Mouse (Mus musculus): ENCODE measurements around the gene Mynn. TPM values are rescaled to one million over a fixed set of nuclear protein-coding genes. Genes with fewer than 3 reads are reported as not detected.
A peak's percentile ranks its signal among the peaks of the same experiment; 100 is the strongest.

Mynn gene
- polyA plus RNA-seq, 1 experiment from 2014 or later = 20.6 TPM

GRCm38 (mm10) chr3:30595111-30595832 is 6.6 kb upstream of the Mynn start:
- WGBS = under 1% methylated on average over 62 of the region's 62 CpGs
- Histone ChIP-seq H3K27me3 (replicated peaks; ENCODE audit: control insufficient read depth, insufficient read depth, low read length) (peaks cover 3% of the 10 kb centered on the region; the same call in 1 of the 2 replicates), H3K9ac (ENCODE audit: low read depth, low read length) (peak overlapping the region; percentile 90), H3K4me2 (ENCODE audit: low read depth, low read length) (peak overlapping the region; percentile 81), H3K4me3 (ENCODE audit: low read length) (peak overlapping the region; percentile 77), H3K9me3 (ENCODE audit: control insufficient read depth, low read length) (no peaks in the 10 kb centered on the region), H3K27ac (ENCODE audit: low read length) (no peak overlapping the region), H3K36me3 (ENCODE audit: control insufficient read depth, insufficient read depth, low read length) (no peaks in the 10 kb centered on the region), H3K4me1 (ENCODE audit: control insufficient read depth, insufficient read depth, low read length) (peaks cover 7% of the 10 kb centered on the region; the same call in 1 of the 2 replicates)
- peak; percentile 32; the same call in 1 of the 2 replicates for ATAC-seq

GRCm38 (mm10) chr3:30597271-30597670 is 4.6 kb upstream of the Mynn start:
- Histone ChIP-seq H3K4me1 (ENCODE audit: control insufficient read depth, insufficient read depth, low read length) (peaks cover 7% of the 10 kb centered on the region; the same call in 1 of the 2 replicates), H3K9ac (ENCODE audit: low read depth, low read length) (no peak overlapping the region), H3K27me3 (replicated peaks; ENCODE audit: control insufficient read depth, insufficient read depth, low read length) (peaks cover 3% of the 10 kb centered on the region; the same call in 1 of the 2 replicates), H3K27ac (ENCODE audit: low read length) (no peak overlapping the region), H3K4me2 (ENCODE audit: low read depth, low read length) (no peak overlapping the region), H3K36me3 (ENCODE audit: control insufficient read depth, insufficient read depth, low read length) (no peaks in the 10 kb centered on the region), H3K9me3 (ENCODE audit: control insufficient read depth, low read length) (no peaks in the 10 kb centered on the region), H3K4me3 (ENCODE audit: low read length) (no peak overlapping the region)
- 68% methylated on average over 7 of the region's 7 CpGs for WGBS
- no peak for ATAC-seq

- Histone ChIP-seq H3K4me3 (ENCODE audit: low read length) (peak within 1 kb of the TSS; percentile 62), H3K27me3 (replicated peaks; ENCODE audit: control insufficient read depth, insufficient read depth, low read length) (peaks cover 3% of the 10 kb centered on the region; the same call in 1 of the 2 replicates), H3K9me3 (ENCODE audit: control insufficient read depth, low read length) (no peaks in the 10 kb centered on the region), H3K4me1 (ENCODE audit: control insufficient read depth, insufficient read depth, low read length) (peaks cover 10% of the 10 kb centered on the region; the same call in 1 of the 2 replicates), H3K36me3 (ENCODE audit: control insufficient read depth, insufficient read depth, low read length) (peaks cover 3% of the 10 kb centered on the region; the same call in 1 of the 2 replicates), H3K4me2 (ENCODE audit: low read depth, low read length) (peak within 1 kb of the TSS; percentile 89), H3K27ac (ENCODE audit: low read length) (peak within 1 kb of the TSS; percentile 75), H3K9ac (ENCODE audit: low read depth, low read length) (peak within 1 kb of the TSS; percentile 66)
- no peak for ATAC-seq
- 3% methylated on average over 32 of the region's 32 CpGs for WGBS
These were observed 1.9 kb upstream of the Mynn start, which contains the start of gene Actrt3 for GRCm38 (mm10) chr3:30599711-30600545. Gene Actrt3, minus strand, starts transcription at chr3:30599939.

- H3K4me3 ChIP-seq (ENCODE audit: low read length) = peak overlapping the region; percentile 62
- ATAC-seq = 0 out of 2 replicates have a peak, but pooled peaks have one; percentile 9
- peak overlapping the region; percentile 59 for H3K9ac ChIP-seq (ENCODE audit: low read depth, low read length)
- H3K36me3 ChIP-seq (ENCODE audit: control insufficient read depth, insufficient read depth, low read length) = peaks cover 3% of the 10 kb centered on the region; the same call in 1 of the 2 replicates
- H3K9me3 ChIP-seq (ENCODE audit: control insufficient read depth, low read length) = no peaks in the 10 kb centered on the region
- peak overlapping the region; percentile 75 for H3K27ac ChIP-seq (ENCODE audit: low read length)
- H3K4me1 ChIP-seq (ENCODE audit: control insufficient read depth, insufficient read depth, low read length) = peaks cover 10% of the 10 kb centered on the region; the same call in 1 of the 2 replicates
- WGBS = under 1% methylated on average over 14 of the region's 14 CpGs
- H3K27me3 ChIP-seq (replicated peaks; ENCODE audit: control insufficient read depth, insufficient read depth, low read length) = peaks cover 3% of the 10 kb centered on the region; the same call in 1 of the 2 replicates
- peak overlapping the region; percentile 89 for H3K4me2 ChIP-seq (ENCODE audit: low read depth, low read length)
These were observed 1.1 kb upstream of the Mynn start for GRCm38 (mm10) chr3:30600717-30601116.

GRCm38 (mm10) chr3:30601175-30601574 is 690 bp upstream of the Mynn start:
- WGBS = under 1% methylated on average over 17 of the region's 17 CpGs
- ATAC-seq = peak; percentile 29
- Histone ChIP-seq H3K4me1 (ENCODE audit: control insufficient read depth, insufficient read depth, low read length) (peaks cover 10% of the 10 kb centered on the region; the same call in 1 of the 2 replicates), H3K27me3 (replicated peaks; ENCODE audit: control insufficient read depth, insufficient read depth, low read length) (peaks cover 3% of the 10 kb centered on the region; the same call in 1 of the 2 replicates), H3K9me3 (ENCODE audit: control insufficient read depth, low read length) (no peaks in the 10 kb centered on the region), H3K4me3 (ENCODE audit: low read length) (peak overlapping the region; percentile 62), H3K9ac (ENCODE audit: low read depth, low read length) (no peak overlapping the region; the same call in 1 of the 2 replicates), H3K27ac (ENCODE audit: low read length) (peak overlapping the region; percentile 77), H3K36me3 (ENCODE audit: control insufficient read depth, insufficient read depth, low read length) (peaks cover 3% of the 10 kb centered on the region; the same call in 1 of the 2 replicates), H3K4me2 (ENCODE audit: low read depth, low read length) (peak overlapping the region; percentile 89)

- Histone ChIP-seq H3K9ac (ENCODE audit: low read depth, low read length) (peak overlapping the region; percentile 95), H3K4me1 (ENCODE audit: control insufficient read depth, insufficient read depth, low read length) (peaks cover 10% of the 10 kb centered on the region; the same call in 1 of the 2 replicates), H3K4me2 (ENCODE audit: low read depth, low read length) (peak overlapping the region; percentile 89), H3K4me3 (ENCODE audit: low read length) (peak overlapping the region; percentile 91), H3K9me3 (ENCODE audit: control insufficient read depth, low read length) (no peaks in the 10 kb centered on the region), H3K27ac (ENCODE audit: low read length) (peak overlapping the region; percentile 97), H3K27me3 (replicated peaks; ENCODE audit: control insufficient read depth, insufficient read depth, low read length) (0 out of 2 replicates have a peak, but pooled peaks cover 3% of the 10 kb centered on the region), H3K36me3 (ENCODE audit: control insufficient read depth, insufficient read depth, low read length) (peaks cover 3% of the 10 kb centered on the region; the same call in 1 of the 2 replicates)
- no peak for ATAC-seq
- WGBS = under 1% methylated on average over 13 of the region's 13 CpGs
These were observed 228 bp upstream of the Mynn start for GRCm38 (mm10) chr3:30601610-30602064.

GRCm38 (mm10) chr3:30602740-30603098 is 854 bp downstream of the Mynn start:
- peak overlapping the region; percentile 95 for H3K9ac ChIP-seq (ENCODE audit: low read depth, low read length)
- H3K36me3 ChIP-seq (ENCODE audit: control insufficient read depth, insufficient read depth, low read length) = peaks cover 8% of the 10 kb centered on the region; the same call in 1 of the 2 replicates
- WGBS = 0% methylated on average over 27 of the region's 27 CpGs

GRCm38 (mm10) chr3:30603256-30603655 is 1.4 kb downstream of the Mynn start:
- H3K4me3 ChIP-seq (ENCODE audit: low read length) = peak overlapping the region; percentile 91
- H3K4me1 ChIP-seq (ENCODE audit: control insufficient read depth, insufficient read depth, low read length) = peaks cover 14% of the 10 kb centered on the region; the same call in 1 of the 2 replicates
- H3K27me3 ChIP-seq (replicated peaks; ENCODE audit: control insufficient read depth, insufficient read depth, low read length) = 0 out of 2 replicates have a peak, but pooled peaks cover 3% of the 10 kb centered on the region
- WGBS = 33% methylated on average over 10 of the region's 10 CpGs
- H3K4me2 ChIP-seq (ENCODE audit: low read depth, low read length) = peak overlapping the region; percentile 56
- H3K36me3 ChIP-seq (ENCODE audit: control insufficient read depth, insufficient read depth, low read length) = peaks cover 8% of the 10 kb centered on the region; the same call in 1 of the 2 replicates
- H3K9me3 ChIP-seq (ENCODE audit: control insufficient read depth, low read length) = no peaks in the 10 kb centered on the region
- no peak overlapping the region for H3K27ac ChIP-seq (ENCODE audit: low read length)
- H3K9ac ChIP-seq (ENCODE audit: low read depth, low read length) = peak overlapping the region; percentile 95
- ATAC-seq = no peak

More at GRCm38 (mm10) chr3:30602740-30603098, 854 bp downstream of the Mynn start:
- Histone ChIP-seq H3K4me1 (ENCODE audit: control insufficient read depth, insufficient read depth, low read length) (peaks cover 13% of the 10 kb centered on the region; the same call in 1 of the 2 replicates), H3K27me3 (replicated peaks; ENCODE audit: control insufficient read depth, insufficient read depth, low read length) (0 out of 2 replicates have a peak, but pooled peaks cover 3% of the 10 kb centered on the region), H3K27ac (ENCODE audit: low read length) (peak overlapping the region; percentile 97), H3K4me3 (ENCODE audit: low read length) (peak overlapping the region; percentile 91), H3K9me3 (ENCODE audit: control insufficient read depth, low read length) (no peaks in the 10 kb centered on the region), H3K4me2 (ENCODE audit: low read depth, low read length) (peak overlapping the region; percentile 56)
- ATAC-seq = peak; percentile 70

Data from intestine, embryonic 16.5 days (tissue).